ENCODE assay signal across 8 mouse cellular contexts in genomic region chr4:100214324-100215215, GRCm38 (mm10).
A peak's percentile ranks its signal among the peaks of the same experiment; 100 is the strongest.
DNase-seq lines count a peak whose midpoint lies in the region; ATAC-seq and TF ChIP-seq lines count a peak whose summit lies in the region.

No protein-coding gene starts in this region.

- H3K27me3 ChIP-seq in heart, adult 2 months (ENCODE audit: control insufficient read depth, insufficient read depth, low read length), result no peaks in the 10 kb centered on the region
- H3K27me3 ChIP-seq in heart, embryonic 12.5 days (replicated peaks), result peaks cover 9% of the 10 kb centered on the region; the same call in 1 of the 2 replicates
- no peaks in the 10 kb centered on the region for H3K27me3 ChIP-seq in Patski
- H3K27me3 ChIP-seq in embryonic facial prominence, embryonic 10.5 days (replicated peaks; ENCODE audit: low read depth, poor library complexity, severe bottlenecking), result no peaks in the 10 kb centered on the region; the same call in 1 of the 2 replicates
- H3K27me3 ChIP-seq in kidney, embryonic 14.5 days (ENCODE audit: control insufficient read depth, insufficient read depth, low read length), result no peaks in the 10 kb centered on the region
- H3K27me3 ChIP-seq in lung, embryonic 15.5 days, result no peaks in the 10 kb centered on the region

- no peak overlapping the region for H3K27ac ChIP-seq in heart, adult 2 months
- no peak overlapping the region for H3K27ac ChIP-seq in heart, embryonic 12.5 days (ENCODE audit: poor library complexity, severe bottlenecking)
- H3K27ac ChIP-seq in embryonic facial prominence, embryonic 10.5 days (replicated peaks), result peak overlapping the region; percentile 48
- H3K27ac ChIP-seq in kidney, embryonic 14.5 days (ENCODE audit: low read depth, low read length), result peak overlapping the region; percentile 30; the same call in 1 of the 2 replicates
- peak overlapping the region; percentile 85 for H3K27ac ChIP-seq in lung, embryonic 15.5 days

- 77% methylated on average over 13 of the region's 13 CpGs for WGBS in heart, adult 2 months
- 62% methylated on average over 13 of the region's 13 CpGs for WGBS in heart, embryonic 12.5 days
- WGBS in embryonic facial prominence, embryonic 10.5 days, result 51% methylated on average over 13 of the region's 13 CpGs
- 33% methylated on average over 13 of the region's 13 CpGs for WGBS in kidney, embryonic 14.5 days
- WGBS in lung, embryonic 15.5 days, result 35% methylated on average over 13 of the region's 13 CpGs

- no peak overlapping the region for H3K4me3 ChIP-seq in heart, adult 2 months
- H3K4me3 ChIP-seq in heart, embryonic 12.5 days, result no peak overlapping the region
- no peak overlapping the region for H3K4me3 ChIP-seq in embryonic facial prominence, embryonic 10.5 days
- H3K4me3 ChIP-seq in kidney, embryonic 14.5 days (ENCODE audit: low read length), result no peak overlapping the region
- no peak overlapping the region for H3K4me3 ChIP-seq in lung, embryonic 15.5 days

- POLR2A ChIA-PET in Patski (lab: Charles Lee), result no interaction called here

- no peaks in the 10 kb centered on the region for H3K9me3 ChIP-seq in heart, embryonic 12.5 days (replicated peaks)
- no peaks in the 10 kb centered on the region for H3K9me3 ChIP-seq in embryonic facial prominence, embryonic 10.5 days
- no peaks in the 10 kb centered on the region for H3K9me3 ChIP-seq in kidney, embryonic 14.5 days (ENCODE audit: control insufficient read depth, low read length)
- no peaks in the 10 kb centered on the region for H3K9me3 ChIP-seq in lung, embryonic 15.5 days

- no peaks in the 10 kb centered on the region; the same call in 1 of the 2 replicates for H3K36me3 ChIP-seq in heart, adult 2 months (ENCODE audit: control insufficient read depth, insufficient read depth, low read length)
- no peaks in the 10 kb centered on the region for H3K36me3 ChIP-seq in heart, embryonic 12.5 days
- H3K36me3 ChIP-seq in embryonic facial prominence, embryonic 10.5 days (replicated peaks), result no peaks in the 10 kb centered on the region
- no peaks in the 10 kb centered on the region for H3K36me3 ChIP-seq in kidney, embryonic 14.5 days (ENCODE audit: control insufficient read depth, insufficient read depth, low read length)
- H3K36me3 ChIP-seq in lung, embryonic 15.5 days, result no peaks in the 10 kb centered on the region

- H3K79me2 ChIP-seq in heart, adult 2 months (replicated peaks; ENCODE audit: control insufficient read depth, insufficient read depth, low read length), result no peaks in the 10 kb centered on the region

- no peak overlapping the region for H3K9ac ChIP-seq in heart, adult 2 months (ENCODE audit: low read depth, low read length)
- no peak overlapping the region for H3K9ac ChIP-seq in heart, embryonic 12.5 days
- H3K9ac ChIP-seq in kidney, embryonic 14.5 days (ENCODE audit: low read depth, low read length), result no peak overlapping the region
- H3K9ac ChIP-seq in lung, embryonic 15.5 days, result no peak overlapping the region

- ATAC-seq in heart, embryonic 12.5 days (ENCODE audit: insufficient number of reproducible peaks, low FRiP score), result no peak
- ATAC-seq in Patski, result peak; percentile 85
- peak; percentile 69 for ATAC-seq in kidney, embryonic 14.5 days (ENCODE audit: low FRiP score, low TSS enrichment)
- peak; percentile 56; the same call in 1 of the 2 replicates for ATAC-seq in lung, embryonic 15.5 days (ENCODE audit: borderline replicate concordance, extremely low read depth, low FRiP score, low TSS enrichment)

- TF ChIP-seq EP300 in heart, adult 2 months (IDR thresholded peaks at IDR 0.05; ENCODE audit: insufficient read depth, low read depth, low read length), result no peak

- in situ Hi-C loops in Patski (cut with MboI; ENCODE audit: low pct_unique_long_range_greater_than_20kb), result loop anchor here (10.0 to 25.0 kb wide), 2 partner anchors 120 to 173 kb away; partner anchors contain the start of gene Ror1

- no peak overlapping the region for H3K4me2 ChIP-seq in heart, embryonic 12.5 days
- H3K4me2 ChIP-seq in kidney, embryonic 14.5 days (replicated peaks; ENCODE audit: low read depth, low read length), result no peak overlapping the region
- H3K4me2 ChIP-seq in lung, embryonic 15.5 days, result no peak overlapping the region

- peak; percentile 73 for TF ChIP-seq CTCF in heart, adult 2 months (IDR thresholded peaks at IDR 0.05)
- peak; percentile 66 for TF ChIP-seq CTCF in Patski (IDR thresholded peaks at IDR 0.05)

- no peak for DNase-seq in heart, adult 2 months
- DNase-seq in Patski (ENCODE audit: low read depth, low spot score), result peak; percentile 69
- DNase-seq in embryonic facial prominence, embryonic 10.5 days (ENCODE audit: low spot score), result peak; percentile 63
- no peak for DNase-seq in spleen, adult 12 weeks (ENCODE audit: low spot score)
- no peak for DNase-seq in right cerebral cortex, adult 18-20 months

- TF ChIP-seq POLR2A in heart, adult 2 months (IDR thresholded peaks at IDR 0.05; ENCODE audit: insufficient read depth, low read depth, low read length), result no peak

- CTCF ChIA-PET in Patski (lab: Charles Lee), result no interaction called here

- intact Hi-C loops in heart, adult 2 months (cut with DNase I), result loop anchor here (5.0 to 10.0 kb wide), 3 partner anchors 117 to 320 kb away; partner anchors contain the start of gene Ror1

- H3K4me1 ChIP-seq in heart, adult 2 months (ENCODE audit: control insufficient read depth, insufficient read depth, low read length), result peaks cover 7% of the 10 kb centered on the region
- H3K4me1 ChIP-seq in heart, embryonic 12.5 days (replicated peaks), result peaks cover 36% of the 10 kb centered on the region
- peaks cover 61% of the 10 kb centered on the region for H3K4me1 ChIP-seq in embryonic facial prominence, embryonic 10.5 days
- H3K4me1 ChIP-seq in kidney, embryonic 14.5 days (ENCODE audit: control insufficient read depth, insufficient read depth, low read length), result peaks cover 10% of the 10 kb centered on the region; the same call in 1 of the 2 replicates
- peaks cover 65% of the 10 kb centered on the region for H3K4me1 ChIP-seq in lung, embryonic 15.5 days

Comparison
In these comparisons a context has a peak if more than half of its experiments do, and no peak if none do; other contexts are left out.
1. DNase-seq: peak in Patski (single experiment) and embryonic facial prominence, embryonic 10.5 days (single experiment); none in heart, adult 2 months (0 of 2), spleen, adult 12 weeks (single experiment) and right cerebral cortex, adult 18-20 months (single experiment).
2. H3K27ac ChIP-seq: peak in embryonic facial prominence, embryonic 10.5 days (single experiment), kidney, embryonic 14.5 days (single experiment) and lung, embryonic 15.5 days (single experiment); none in heart, adult 2 months (single experiment) and heart, embryonic 12.5 days (single experiment).